Mouse (Mus musculus): ENCODE measurements around the gene 1700034J05Rik. TPM values are rescaled to one million over a fixed set of nuclear protein-coding genes. Genes with fewer than 3 reads are reported as not detected.

The 1700034J05Rik gene
- polyA plus RNA-seq, 1 experiment = 0.02 TPM

DNA sequence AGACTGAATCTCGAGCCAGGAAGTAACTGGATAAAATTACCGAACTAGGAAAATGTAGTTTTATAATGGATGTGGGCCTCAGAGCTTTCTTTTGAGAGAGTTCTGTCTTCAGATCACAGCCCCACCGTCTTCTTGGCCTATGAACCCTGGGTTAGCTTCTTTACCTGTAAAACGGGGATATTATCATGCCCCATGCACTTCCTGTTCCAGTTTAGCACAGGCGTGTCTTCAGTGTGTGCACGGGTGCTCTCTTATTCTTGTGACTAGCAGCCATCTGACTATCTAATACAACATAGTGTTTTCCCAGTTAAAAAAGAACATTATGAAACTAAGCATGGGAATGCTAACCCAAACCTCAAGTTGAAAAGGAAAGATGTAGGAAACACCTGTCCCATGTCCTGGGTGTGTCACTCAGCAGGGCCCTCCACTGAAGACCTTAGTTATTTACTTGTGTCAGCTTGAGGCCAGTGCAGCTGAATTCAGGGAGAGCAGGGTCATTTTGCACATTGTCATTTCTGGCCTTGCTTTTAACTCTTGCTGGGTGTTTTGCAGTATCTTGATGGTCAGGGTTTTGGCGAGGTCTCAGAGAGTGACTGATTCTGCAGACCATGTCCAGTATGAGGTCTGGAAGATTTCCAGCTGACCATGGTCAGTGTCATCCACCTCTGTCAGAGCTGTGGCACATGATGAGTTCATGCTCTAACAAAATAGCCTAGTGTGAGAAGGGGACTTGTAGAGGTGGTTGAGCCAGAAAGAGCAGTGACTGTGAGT lies 12.5 kb downstream of the 1700034J05Rik start:
- peaks cover 15% of the 10 kb centered on the region for H3K36me3 ChIP-seq (ENCODE audit: control insufficient read depth, insufficient read depth)
- H3K4me2 ChIP-seq (ENCODE audit: low read depth) = peak overlapping the region; percentile 10
- H3K4me3 ChIP-seq = no peak overlapping the region
- TF ChIP-seq SRF (IDR thresholded peaks at IDR 0.05; ENCODE audit: control insufficient read depth, insufficient read length, low read depth) = no peak
- peak; percentile 26 to 48 (median 45) for TF ChIP-seq MYOD1 (IDR thresholded peaks at IDR 0.05; ENCODE audit: control insufficient read depth in 1 of 3, insufficient read length in 2 of 3, low read depth in 2 of 3)
- no peaks in the 10 kb centered on the region for H3K27me3 ChIP-seq (ENCODE audit: control insufficient read depth, insufficient read depth, insufficient read length)
- H3K79me2 ChIP-seq (ENCODE audit: control insufficient read depth, insufficient read depth) = peaks cover 97% of the 10 kb centered on the region
- H3ac ChIP-seq (ENCODE audit: control insufficient read depth, insufficient read length) = no peak overlapping the region

DNA sequence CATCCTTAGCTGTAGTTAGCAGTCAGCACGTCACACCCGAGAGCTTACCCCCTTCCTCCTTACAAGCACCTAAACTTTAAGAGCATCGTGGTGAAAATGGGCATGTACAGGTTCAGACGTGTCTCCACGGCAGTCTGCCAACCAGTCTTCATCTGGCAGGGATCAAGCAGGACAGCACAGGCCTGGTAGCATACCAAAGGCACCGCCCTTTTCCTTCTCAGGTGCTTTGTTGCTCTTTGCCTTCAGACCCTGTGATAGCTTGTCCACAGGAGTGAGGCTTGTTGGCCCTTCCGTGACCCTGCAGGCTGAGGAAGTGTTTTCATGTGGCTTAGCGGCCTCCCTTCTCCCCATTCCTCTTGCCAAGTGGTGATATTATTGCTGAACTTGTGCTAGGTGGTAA lies 15.2 kb downstream of the 1700034J05Rik start:
- Histone ChIP-seq H3K36me3 (ENCODE audit: control insufficient read depth, insufficient read depth) (peaks cover 15% of the 10 kb centered on the region), H3K79me2 (ENCODE audit: control insufficient read depth, insufficient read depth) (peaks cover 97% of the 10 kb centered on the region), H3K4me3 (no peak overlapping the region), H3ac (ENCODE audit: control insufficient read depth, insufficient read length) (no peak overlapping the region), H3K27me3 (ENCODE audit: control insufficient read depth, insufficient read depth, insufficient read length) (no peaks in the 10 kb centered on the region), H3K4me2 (ENCODE audit: low read depth) (no peak overlapping the region)
- TF ChIP-seq POLR2A (IDR thresholded peaks at IDR 0.05; ENCODE audit: insufficient read length, low read depth) = no peak
- TF ChIP-seq MYOD1 (IDR thresholded peaks at IDR 0.05; ENCODE audit: control insufficient read depth in 1 of 3, insufficient read length in 2 of 3, low read depth in 2 of 3) = no peak
- no peak for TF ChIP-seq MYOG (IDR thresholded peaks at IDR 0.05; ENCODE audit: control insufficient read depth in 1 of 3, insufficient read depth in 1 of 3, insufficient read length in 2 of 3, low read depth in 2 of 3)
- no peak for TF ChIP-seq TCF3 (IDR thresholded peaks at IDR 0.05; ENCODE audit: insufficient read length, low read depth)
- TF ChIP-seq MAX (IDR thresholded peaks at IDR 0.05; ENCODE audit: low read depth) = no peak
- TF ChIP-seq USF1 (IDR thresholded peaks at IDR 0.05; ENCODE audit: low read depth) = no peak
- TF ChIP-seq TCF12 (IDR thresholded peaks at IDR 0.05; ENCODE audit: insufficient read depth, poor library complexity, severe bottlenecking) = no peak
- no peak for TF ChIP-seq POLR2AphosphoS2 (IDR thresholded peaks at IDR 0.05; ENCODE audit: insufficient read length, low read depth)
- no peak for TF ChIP-seq REST (IDR thresholded peaks at IDR 0.05; ENCODE audit: insufficient read depth, insufficient read length)
- TF ChIP-seq SRF (IDR thresholded peaks at IDR 0.05; ENCODE audit: control insufficient read depth, insufficient read length, low read depth) = no peak
- TF ChIP-seq CEBPB (IDR thresholded peaks at IDR 0.05; ENCODE audit: insufficient read depth, poor library complexity, severe bottlenecking) = no peak

DNA sequence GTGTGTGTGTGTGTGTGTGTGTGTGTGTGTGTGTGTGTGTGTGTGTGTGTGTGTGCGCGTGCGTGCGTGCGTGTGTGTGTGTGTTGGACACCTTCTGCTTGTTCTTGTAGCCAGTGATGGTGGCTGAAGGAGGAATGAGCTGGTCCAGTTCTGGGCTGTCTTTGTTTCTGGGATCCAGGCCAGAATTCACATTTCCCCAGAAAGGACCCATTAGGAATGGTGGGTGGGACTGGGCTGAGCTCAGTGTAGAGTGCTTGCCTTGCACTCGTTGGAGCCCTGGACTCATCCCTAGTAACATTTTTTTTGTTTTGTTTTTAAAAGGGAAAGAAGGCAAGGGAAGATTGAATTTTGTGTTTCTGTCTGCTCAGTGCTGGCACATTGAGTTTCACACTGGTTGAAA lies 18.3 kb downstream of the 1700034J05Rik start:
- peaks cover 15% of the 10 kb centered on the region for H3K36me3 ChIP-seq (ENCODE audit: control insufficient read depth, insufficient read depth)
- H3K79me2 ChIP-seq (ENCODE audit: control insufficient read depth, insufficient read depth) = peaks cover 98% of the 10 kb centered on the region
- no peak overlapping the region for H3ac ChIP-seq (ENCODE audit: control insufficient read depth, insufficient read length)
- TF ChIP-seq POLR2AphosphoS2 (IDR thresholded peaks at IDR 0.05; ENCODE audit: insufficient read length, low read depth) (no peak), POLR2A (IDR thresholded peaks at IDR 0.05; ENCODE audit: insufficient read length, low read depth) (no peak), TCF3 (IDR thresholded peaks at IDR 0.05; ENCODE audit: insufficient read length, low read depth) (no peak), USF1 (IDR thresholded peaks at IDR 0.05; ENCODE audit: low read depth) (no peak), REST (IDR thresholded peaks at IDR 0.05; ENCODE audit: insufficient read depth, insufficient read length) (no peak), TCF12 (IDR thresholded peaks at IDR 0.05; ENCODE audit: insufficient read depth, poor library complexity, severe bottlenecking) (no peak), MYOD1 (IDR thresholded peaks at IDR 0.05; ENCODE audit: control insufficient read depth in 1 of 3, insufficient read length in 2 of 3, low read depth in 2 of 3) (no peak), CEBPB (IDR thresholded peaks at IDR 0.05; ENCODE audit: insufficient read depth, poor library complexity, severe bottlenecking) (no peak), SRF (IDR thresholded peaks at IDR 0.05; ENCODE audit: control insufficient read depth, insufficient read length, low read depth) (no peak), MYOG (IDR thresholded peaks at IDR 0.05; ENCODE audit: control insufficient read depth in 1 of 3, insufficient read depth in 1 of 3, insufficient read length in 2 of 3, low read depth in 2 of 3) (no peak), MAX (IDR thresholded peaks at IDR 0.05; ENCODE audit: low read depth) (no peak)
- no peak overlapping the region for H3K4me2 ChIP-seq (ENCODE audit: low read depth)
- H3K4me3 ChIP-seq = no peak overlapping the region
- no peaks in the 10 kb centered on the region for H3K27me3 ChIP-seq (ENCODE audit: control insufficient read depth, insufficient read depth, insufficient read length)

DNA sequence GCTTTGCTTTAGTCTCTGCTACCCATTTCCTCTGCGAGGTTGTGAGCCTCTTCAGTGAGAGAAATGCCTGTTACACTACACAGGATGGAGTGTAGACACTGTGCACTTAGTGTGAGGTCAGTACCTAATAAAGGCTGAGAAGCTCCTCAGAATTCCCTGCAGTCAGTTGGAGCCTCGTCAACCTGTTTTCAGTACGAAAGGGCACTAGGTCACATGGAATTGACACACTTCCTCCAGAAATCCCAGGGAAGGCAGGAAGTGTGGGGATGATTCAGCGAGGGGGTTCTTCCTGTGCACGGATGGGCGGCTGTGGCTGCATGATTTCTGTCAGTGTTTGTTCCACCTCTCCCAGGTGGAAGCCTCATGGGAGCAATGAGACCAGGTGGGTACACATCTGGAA lies 21.1 kb downstream of the 1700034J05Rik start:
- Histone ChIP-seq H3K4me2 (ENCODE audit: low read depth) (peak overlapping the region; percentile 8), H3K79me2 (ENCODE audit: control insufficient read depth, insufficient read depth) (peaks cover 100% of the 10 kb centered on the region), H3ac (ENCODE audit: control insufficient read depth, insufficient read length) (no peak overlapping the region), H3K27me3 (ENCODE audit: control insufficient read depth, insufficient read depth, insufficient read length) (no peaks in the 10 kb centered on the region), H3K4me3 (no peak overlapping the region), H3K36me3 (ENCODE audit: control insufficient read depth, insufficient read depth) (no peaks in the 10 kb centered on the region)
- TF ChIP-seq POLR2AphosphoS2 (IDR thresholded peaks at IDR 0.05; ENCODE audit: insufficient read length, low read depth) (no peak), E2F4 (IDR thresholded peaks at IDR 0.05; ENCODE audit: insufficient read depth) (no peak), MAX (IDR thresholded peaks at IDR 0.05; ENCODE audit: low read depth) (no peak), SRF (IDR thresholded peaks at IDR 0.05; ENCODE audit: control insufficient read depth, insufficient read length, low read depth) (no peak), REST (IDR thresholded peaks at IDR 0.05; ENCODE audit: insufficient read depth, insufficient read length) (no peak), MYOD1 (IDR thresholded peaks at IDR 0.05; ENCODE audit: control insufficient read depth in 1 of 3, insufficient read length in 2 of 3, low read depth in 2 of 3) (no peak), CEBPB (IDR thresholded peaks at IDR 0.05; ENCODE audit: insufficient read depth, poor library complexity, severe bottlenecking) (no peak), TCF12 (IDR thresholded peaks at IDR 0.05; ENCODE audit: insufficient read depth, poor library complexity, severe bottlenecking) (no peak), POLR2A (IDR thresholded peaks at IDR 0.05; ENCODE audit: insufficient read length, low read depth) (no peak), TCF3 (IDR thresholded peaks at IDR 0.05; ENCODE audit: insufficient read length, low read depth) (no peak), USF1 (IDR thresholded peaks at IDR 0.05; ENCODE audit: low read depth) (no peak), MYOG (IDR thresholded peaks at IDR 0.05; ENCODE audit: control insufficient read depth in 1 of 3, insufficient read depth in 1 of 3, insufficient read length in 2 of 3, low read depth in 2 of 3) (no peak)
